Mouse (Mus musculus): Measurements from ENCODE around the gene Cmss1.

Cmss1 gene

DNA sequence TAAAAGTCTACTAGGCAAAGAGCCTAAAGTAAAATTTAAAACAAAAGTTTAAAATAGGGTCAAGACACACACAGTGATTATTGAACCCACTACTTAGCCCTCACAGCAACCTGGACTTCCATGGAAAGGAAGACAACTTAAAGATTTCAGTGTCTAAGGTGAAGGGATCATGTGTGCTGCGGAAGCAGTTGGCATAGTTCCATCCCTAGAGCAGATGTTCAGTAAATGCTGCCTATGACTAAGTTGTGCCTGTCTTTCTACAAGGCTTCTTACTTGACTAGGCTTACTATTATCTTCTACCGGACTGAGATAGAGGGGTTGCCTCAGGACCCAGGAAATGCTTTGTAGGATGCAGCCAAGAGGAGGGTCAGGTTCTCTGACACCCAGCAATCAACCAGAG, 50.4 kb downstream of the Cmss1 start:
- no peak for DNase-seq

DNA sequence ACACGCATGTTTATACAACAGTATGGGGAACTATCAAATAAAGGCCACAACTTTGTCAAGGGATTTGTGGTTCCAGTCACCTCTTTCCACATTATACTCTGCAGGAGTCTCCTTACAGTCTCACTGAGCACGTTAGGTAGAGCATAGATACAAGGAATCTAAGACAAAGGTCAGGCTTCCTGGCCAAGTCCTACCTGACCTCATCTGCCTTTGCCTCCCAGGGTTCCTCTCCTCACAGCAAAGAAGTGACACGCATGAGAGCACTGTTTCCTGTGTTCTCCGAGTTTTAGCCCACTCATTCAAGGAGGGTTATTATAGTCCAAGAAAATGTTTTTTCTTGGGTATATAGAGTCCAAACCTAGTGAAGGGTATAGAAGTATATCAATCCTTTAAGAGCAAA, 51.0 kb downstream of the Cmss1 start:
- no peak for DNase-seq

DNA sequence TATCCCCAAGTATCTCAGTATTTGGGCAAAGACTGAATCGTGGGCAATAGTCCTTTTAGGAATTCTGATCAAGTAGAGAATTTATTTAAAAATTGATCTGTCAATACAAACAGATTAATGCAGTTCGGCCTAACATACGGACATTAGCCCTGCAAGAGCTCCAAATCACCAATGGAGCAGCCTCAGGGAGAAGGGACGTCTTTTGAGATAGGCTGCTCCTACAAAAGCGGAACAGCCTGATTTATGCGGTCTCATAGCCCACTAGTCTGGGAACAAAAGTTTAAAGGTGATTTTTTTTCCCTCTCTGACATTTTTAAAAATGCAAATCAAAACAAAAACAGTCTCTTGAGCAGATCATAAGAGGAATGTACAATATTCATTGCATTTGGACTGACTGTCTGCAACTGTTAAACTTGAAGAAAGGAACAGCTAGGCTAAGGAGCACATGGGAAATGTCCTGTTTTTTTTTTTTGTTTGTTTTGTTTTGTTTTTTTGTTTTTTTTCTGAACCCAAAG, 51.7 kb downstream of the Cmss1 start:
- DNase-seq = no peak

DNA sequence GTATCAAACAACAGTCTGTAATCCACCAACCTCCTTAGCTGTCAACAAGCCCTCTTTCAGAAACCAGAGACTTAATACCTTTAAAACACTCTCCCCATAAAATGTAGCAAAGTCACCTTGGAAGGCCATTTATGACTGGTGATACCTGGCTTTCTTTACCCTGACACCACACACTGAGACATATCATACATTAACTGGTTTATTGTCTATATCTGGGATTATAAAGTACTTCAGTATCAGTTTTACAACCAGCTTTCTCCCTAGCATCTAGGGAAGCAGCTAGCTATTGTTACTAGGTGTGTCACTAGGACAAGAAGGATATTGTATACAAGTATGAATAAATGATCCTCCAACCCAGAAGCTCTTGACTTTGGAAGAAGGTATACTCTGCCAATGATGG, 53.4 kb downstream of the Cmss1 start:
- DNase-seq = no peak

DNA sequence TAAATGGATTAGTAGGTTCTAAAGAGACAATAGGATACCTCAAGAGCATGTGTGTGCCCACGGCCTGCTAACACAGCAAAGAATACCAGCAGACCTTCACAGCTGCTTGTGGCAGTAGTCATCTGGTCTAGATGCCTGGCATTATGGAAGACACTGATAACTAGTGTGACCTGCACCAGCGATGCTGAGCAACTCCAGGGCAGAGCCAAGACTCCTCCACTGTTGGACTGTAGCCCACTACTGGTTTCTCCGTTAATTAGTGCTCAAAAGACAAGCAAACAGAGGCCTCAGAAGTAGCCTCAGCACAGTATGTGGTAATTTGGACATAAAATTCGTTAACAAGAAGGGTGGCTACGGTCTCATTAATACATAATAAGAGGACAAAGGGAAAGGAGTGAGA, 54.0 kb downstream of the Cmss1 start:
- no peak for DNase-seq

DNA sequence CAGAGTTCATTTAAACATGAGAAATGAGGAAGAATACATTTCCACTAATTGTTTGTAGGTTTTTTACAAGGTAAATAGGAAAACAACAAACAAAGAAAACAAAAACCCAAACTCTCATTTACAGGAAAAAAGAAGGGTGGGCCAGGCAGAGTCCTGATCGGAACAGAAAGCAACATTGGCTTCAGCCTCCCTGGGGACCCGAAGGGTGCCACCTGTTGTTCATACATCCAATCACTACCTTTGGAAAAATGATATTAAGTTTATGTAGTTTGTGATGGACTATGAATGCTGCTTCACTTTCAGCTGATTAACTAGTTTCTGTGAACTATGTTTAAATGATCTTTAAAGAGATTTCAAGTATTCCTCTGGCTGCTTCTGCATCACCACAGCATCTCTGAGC, 55.0 kb downstream of the Cmss1 start:
- no peak for DNase-seq

DNA sequence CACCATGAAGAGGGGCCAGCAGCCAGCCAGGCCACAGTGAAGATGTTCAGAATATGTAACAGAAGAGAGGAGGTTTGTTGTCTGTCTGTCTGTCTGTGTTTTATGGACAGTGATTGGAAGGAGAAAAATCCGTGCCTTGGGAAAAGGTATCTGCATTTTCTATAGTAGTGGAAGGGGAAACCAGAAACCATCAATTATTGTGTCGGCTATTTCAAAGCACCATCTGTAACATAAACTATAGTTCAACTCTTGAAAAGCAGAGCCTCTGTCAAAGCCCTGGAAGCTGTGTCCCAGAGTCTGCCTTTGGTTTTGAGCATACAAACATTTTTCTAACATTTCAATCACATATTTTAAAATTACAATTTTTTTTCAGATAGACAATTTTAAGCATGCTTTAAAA, 55.8 kb downstream of the Cmss1 start:
- DNase-seq = no peak

DNA sequence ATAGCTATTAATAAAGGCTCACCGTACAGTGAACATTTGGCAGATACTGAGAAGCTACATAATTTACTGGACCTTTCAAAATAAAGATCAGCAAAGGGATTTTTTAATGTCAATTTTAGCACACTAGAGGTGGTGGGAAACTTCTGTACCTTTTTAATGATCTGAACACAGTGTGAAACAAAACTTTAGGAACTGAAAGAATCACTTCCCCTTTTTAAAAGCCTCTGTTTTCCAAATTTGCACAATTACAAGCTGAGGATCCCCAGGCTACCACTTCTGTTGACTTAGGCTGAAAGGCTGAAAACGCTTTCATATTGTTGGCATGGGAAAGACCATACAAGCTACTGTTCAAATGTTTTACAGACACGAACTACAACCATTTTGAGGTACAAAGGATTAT, 56.6 kb downstream of the Cmss1 start:
- no peak for DNase-seq

DNA sequence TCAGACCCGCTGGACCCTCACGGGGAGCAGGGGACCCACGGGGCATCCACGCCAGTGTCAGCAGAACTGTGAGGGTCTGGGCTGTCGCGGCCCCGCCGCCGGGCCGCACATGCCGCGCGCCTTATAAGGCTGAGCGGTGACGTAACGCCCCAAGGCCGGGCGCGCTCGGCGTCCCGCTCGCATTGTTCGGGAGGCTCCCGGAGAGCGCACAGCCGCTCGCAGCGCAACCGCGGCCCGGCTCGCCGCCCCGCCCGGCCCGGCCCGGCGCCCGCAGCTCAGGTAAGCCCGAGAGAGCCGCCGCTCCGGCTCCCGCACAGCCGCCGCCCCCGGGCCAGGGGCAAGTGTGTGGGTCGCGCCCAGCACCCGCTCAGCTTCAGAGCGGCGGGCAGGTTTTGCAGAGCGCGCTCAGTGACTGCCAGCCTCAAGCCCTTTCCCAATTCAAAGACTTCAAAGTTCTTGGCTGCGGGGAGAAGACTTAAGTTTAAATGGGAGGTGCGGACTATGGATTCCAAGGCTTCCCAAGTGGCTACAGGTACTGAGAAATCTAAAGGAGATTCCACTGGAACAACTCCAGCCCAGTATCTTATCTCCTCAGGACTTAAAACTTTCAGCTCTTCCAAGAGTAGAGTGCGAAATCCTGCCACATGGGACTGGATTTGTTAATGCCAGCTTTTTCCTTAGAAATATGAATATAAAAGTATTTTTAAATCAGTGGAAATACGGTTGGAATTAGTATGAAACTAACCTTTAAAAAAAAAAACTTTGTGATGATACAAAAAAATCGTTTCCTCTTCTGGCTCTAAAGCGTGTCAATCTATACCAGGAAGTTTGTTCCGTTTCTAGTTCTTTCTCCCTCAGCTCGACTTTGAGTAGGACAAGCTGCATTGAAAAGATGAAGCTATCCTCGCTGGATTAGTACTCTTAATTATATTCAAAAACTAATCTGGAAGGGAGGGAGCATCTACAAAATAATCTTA, 57.3 kb downstream of the Cmss1 start:
- DNase-seq = peak; percentile 84

DNA sequence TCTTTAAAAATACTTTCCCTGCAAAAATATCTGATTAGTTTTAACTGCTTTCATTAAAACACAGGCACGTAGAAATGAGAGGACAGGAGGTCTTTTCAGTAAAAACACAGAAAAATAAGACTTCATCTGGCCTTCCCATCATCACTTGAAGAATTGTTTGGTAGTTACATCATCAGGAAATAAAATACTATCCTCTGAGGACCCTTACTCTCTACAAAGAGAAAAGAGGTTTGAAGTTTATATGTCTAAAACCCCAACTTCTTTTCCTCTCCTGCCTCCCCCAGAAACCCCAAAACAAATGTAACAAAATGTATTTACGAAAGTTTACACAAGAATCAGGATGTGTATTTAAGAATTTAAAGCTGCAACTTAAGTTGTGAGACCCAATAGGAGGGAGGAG, 58.1 kb downstream of the Cmss1 start:
- DNase-seq = no peak

DNA sequence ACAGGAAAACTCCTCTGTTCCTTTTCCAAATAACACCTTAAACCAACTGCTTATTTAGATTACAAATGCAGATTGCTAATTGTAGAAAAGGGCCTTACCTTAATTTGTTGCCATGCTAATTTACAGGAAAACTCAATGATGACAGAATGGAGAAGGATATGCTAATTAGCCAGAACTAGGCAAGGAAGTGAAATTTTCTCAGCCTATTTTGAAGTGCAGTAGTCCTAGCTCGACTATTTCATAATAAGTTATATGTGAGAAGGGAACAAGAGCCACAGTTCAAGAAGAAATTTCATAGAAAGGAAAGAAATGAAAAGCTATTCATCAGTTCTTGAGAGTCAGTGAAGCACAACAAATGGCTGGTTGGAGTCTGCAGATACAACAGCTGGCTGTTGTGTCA, 60.3 kb downstream of the Cmss1 start:
- no peak for DNase-seq

DNA sequence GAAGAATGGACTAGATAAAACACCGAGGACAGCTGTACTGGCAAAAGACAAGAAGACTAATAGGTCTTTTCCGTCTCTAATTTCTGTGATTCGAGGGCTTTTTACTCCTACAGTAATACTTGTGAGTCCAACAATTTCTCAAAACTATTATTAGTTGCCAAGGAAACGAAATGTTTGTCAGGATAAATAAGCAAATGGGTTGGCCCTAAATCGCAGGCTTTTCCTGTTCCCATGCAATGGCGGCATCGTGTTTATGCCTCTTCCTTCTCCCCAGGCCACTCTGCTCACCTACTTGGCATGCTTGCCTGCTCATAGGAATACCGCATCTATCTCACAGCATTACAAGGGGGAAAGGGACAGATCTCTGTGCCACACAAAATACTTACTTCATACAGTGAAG, 62.2 kb downstream of the Cmss1 start:
- DNase-seq = no peak

DNA sequence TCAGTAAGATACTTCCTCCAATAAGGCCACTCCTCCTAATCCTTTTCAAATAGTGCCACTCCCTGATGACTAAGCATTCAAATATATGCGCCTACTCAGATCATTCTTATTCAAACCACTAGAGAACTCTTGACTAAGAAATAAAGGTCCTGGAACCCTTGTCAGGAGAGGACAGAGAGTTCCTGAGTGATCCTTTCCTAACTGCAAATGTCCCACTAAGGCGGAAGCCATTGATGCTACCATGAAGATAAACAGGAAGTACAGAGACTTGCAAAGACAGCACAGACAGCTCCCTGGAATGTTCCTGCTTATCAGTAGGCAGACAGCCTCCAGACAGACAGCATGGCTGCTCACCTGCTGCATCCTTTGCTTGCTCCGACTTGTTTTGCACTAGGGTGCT, 63.4 kb downstream of the Cmss1 start:
- DNase-seq = no peak

DNA sequence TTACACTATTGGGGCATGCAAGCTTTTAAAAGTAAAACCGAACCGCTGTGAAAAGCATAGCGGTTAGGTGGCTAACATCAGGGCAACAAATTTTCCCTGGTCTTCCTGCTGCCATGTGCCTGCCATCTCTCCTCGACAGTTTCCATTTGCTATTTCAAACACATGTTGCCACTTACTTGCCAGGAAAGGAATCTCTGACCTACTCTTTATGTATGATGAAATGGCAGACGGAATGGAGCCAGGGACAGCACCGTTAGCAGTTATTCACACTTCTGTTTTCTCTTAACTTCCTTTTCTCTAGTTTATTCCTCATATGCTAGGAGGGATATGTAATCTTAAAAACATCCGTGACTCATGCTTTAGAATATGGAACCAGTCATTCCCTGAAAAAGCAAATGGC, 70.2 kb downstream of the Cmss1 start:
- no peak for DNase-seq

DNA sequence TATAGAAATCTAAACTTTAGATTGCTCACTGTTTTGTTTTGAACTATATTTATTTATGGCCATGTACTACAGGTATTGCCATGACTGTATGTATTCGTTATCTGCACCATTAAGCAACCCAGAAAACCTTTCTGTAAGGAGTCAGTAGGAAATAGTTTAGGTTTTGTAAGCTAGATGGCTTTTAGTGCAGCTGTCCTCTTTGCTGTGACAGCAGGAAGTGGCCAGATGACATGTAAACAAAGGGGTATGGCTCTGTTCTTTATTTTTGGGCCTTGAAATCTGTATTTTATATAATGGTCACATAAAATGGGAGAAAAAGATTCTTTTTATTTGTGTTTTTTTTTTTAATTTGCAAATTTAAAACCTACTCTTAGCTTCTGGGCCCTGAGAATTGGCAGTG, 71.9 kb downstream of the Cmss1 start:
- DNase-seq = no peak

DNA sequence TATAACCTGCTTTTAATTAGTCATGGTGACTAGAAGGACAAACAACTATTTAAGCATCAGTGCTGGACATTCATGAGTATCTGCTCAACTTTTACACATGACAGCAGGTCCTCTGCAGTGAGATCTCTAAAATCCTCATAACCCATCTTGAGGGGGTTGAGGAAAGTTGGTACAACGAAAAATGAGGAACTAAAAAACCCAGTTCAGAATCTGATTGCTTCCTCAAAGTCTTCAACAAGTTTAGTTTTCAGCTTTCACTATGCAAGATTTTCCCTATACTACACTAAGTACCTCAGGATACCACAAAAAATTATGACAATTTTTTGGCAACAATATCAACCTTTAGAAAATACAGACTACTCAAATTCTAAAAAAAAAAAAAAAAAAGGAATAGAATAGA, 72.3 kb downstream of the Cmss1 start:
- DNase-seq = no peak

DNA sequence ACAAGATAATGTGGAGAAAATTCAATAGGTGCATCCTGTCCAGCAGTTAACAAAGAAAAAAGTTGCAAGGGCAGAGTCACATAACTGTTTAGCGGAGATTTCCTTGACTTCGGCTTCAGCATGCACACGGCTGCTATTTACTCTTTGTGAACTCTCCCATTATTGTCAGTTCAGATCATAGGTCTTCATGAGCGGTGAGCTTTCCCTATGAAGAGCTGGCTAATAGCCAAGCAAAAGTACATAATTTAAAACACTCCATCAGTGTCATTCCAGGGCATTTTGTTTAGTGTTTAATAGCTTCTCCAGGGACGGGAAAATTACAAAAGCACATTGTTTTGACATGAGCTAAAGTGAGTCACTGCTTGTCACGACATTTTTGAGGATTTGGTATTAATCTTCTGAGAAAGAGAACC, 74.6 kb downstream of the Cmss1 start:
- DNase-seq = no peak

DNA sequence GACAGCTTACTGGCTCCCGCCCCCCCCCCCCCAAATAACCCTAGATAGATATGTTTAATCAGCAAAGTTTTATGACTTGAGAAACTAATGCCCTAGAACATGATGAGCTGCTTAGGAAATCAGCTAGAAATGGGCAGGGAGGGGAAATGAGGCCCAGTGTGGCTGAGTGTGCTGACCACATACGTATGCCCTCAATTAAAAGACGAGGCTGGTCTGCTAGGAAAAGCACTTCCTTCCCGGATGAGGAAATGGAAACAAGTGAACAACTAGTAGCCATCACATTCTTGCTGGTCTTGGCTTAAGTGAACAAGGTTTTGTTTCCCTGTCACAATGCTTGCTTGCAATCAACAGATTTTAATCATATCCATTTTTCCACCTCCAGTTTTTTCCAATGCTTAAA, 76.1 kb downstream of the Cmss1 start:
- DNase-seq = no peak

DNA sequence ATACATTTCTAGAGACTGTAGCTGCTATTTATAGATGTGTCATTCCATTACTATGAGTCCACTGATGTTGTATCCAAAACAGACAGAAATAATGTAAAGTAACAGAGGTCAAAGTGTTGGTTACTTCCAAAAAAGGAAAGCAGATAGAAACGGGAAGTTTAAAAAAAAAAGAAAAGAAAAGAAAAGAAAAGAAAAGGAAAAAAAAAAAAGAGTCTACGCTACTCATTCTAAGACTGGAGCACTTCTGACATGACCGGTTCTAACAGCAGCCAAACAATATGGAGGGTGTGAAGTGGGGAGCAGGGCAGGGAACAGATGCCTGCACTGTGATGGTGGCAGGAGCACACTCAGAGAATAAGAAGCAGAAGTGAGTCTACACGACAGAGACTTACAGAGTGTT, 78.2 kb downstream of the Cmss1 start:
- DNase-seq = no peak

DNA sequence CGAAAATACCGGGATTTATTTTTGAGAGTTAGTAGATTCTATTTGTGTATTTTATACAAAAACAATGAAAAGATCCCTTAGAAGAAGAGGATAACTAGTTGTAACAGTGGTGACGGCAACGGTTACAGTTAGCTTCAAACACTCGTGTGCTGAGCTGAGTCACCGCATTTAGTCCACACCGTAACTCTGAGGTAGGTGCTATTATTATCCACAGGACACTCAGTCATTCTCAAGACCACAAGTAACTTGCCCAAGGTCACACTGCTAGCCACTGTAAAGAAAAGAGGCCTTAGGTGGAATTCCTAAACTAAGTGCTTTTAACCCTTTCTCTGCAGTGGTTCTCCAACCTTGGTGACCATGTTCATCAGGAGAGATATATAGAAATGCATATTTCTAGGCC, 79.8 kb downstream of the Cmss1 start:
- no peak for DNase-seq

DNA sequence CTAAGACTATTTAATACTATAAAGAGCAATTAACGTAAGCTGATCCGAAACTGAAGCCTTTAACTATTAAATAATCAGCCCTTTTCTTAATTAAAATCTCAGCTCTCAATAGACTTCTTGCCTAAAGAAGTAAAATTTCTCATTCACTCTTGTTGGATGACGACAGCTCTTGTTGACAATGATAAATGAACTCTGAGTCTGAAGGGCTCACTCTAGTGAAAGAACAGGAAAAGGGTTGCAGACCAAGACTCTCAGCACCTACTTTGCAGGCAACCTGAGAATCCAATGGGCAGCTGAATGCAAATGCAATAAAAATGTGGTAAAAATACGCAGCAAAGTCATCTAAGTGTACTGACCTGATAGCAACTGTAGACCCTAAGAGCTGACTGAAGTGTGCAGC, 81.2 kb downstream of the Cmss1 start:
- no peak for DNase-seq

DNA sequence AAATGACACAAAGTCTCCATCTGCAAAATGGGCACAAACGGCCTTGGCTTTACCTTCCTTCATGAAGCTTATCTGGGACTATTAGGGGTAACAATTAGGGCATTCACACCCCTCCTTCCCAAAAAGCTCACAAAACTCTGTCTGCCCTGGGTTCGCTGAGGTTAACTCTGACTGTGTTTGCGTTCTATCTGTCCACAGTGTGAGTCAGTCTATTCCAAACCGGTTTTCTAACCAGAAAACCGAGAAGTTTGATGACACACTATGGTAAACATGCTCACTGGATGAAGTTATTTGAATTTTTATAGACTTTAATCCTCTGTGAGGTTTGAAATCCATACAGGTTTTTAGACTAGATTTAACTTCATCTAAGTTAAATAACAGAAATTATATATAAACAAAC, 81.6 kb downstream of the Cmss1 start:
- no peak for DNase-seq

DNA sequence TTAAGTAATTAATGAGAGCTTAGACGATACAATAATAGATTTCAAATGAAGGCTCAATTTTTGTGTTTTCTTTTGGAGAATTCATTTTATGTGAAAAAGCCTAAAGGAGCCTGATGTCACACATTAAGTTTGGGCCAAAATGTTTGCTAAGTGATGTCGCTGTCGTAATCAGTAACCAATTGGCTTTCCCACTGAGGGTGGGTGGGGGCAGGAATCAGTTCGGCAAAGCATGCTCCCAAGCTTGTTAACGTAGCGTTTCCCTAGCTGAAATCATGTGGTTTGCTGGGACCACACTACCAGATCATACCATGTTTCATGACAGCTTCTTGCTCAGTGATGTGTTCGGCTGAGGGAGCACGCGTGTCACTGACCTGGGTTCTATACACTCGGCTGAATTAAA, 91.0 kb downstream of the Cmss1 start:
- no peak for DNase-seq

DNA sequence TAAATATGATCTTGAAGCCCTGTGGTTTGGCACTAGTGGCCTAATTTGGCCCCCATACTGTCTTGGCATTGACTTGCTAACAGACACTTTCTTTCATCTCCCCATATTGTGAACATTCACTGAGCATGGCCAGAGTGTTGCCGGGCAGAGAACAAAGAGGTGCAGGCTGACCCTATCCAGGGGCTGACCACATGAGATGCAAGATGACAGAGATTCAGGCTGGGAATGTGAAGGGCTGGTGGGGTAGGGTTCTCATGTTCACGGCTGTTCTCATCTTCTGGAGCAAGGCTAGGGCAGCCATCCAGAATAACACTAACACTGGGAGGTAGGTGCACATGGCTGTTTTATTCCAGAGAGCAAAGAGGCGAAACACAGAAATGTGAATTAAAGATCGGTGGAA, 92.3 kb downstream of the Cmss1 start:
- no peak for DNase-seq

DNA sequence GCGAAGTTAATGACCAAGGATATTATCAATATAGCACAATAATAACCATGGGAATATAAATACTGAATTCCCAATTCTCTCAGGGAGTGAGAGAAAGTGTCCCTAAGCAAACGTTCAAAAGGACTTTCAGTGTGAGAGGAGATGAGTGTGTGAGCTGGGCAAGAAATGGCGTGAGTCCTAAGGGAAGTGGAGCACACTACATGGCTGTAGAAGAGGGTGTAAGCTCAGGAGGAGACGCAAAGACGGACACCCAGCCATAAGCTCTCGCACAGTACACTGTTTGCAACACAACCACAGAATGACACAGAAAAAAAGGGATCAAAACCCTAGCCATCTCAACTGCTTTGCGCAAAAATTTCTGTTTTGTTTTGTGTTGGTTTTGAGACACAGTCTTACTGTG, 93.1 kb downstream of the Cmss1 start:
- DNase-seq = no peak
